Mouse (Mus musculus) embryonic fibroblast, embryonic 13.5 days (primary cell): ENCODE data around the gene Zfp382.

Experiments
- CTCF ChIP-seq: IDR thresholded peaks from 2 replicates; pipeline ENCODE4 v1.5.1; 2011; ENCODE audit warnings: mild to moderate bottlenecking, control low read depth, low read length, moderate library complexity, borderline replicate concordance; ENCODE audit not compliant: insufficient read depth
- POLR2A ChIP-seq: IDR thresholded peaks from 2 replicates; pipeline ENCODE4 v1.6.1; 2011; ENCODE audit warnings: low read depth, mild to moderate bottlenecking, control low read depth, low read length, moderate library complexity

DNA sequence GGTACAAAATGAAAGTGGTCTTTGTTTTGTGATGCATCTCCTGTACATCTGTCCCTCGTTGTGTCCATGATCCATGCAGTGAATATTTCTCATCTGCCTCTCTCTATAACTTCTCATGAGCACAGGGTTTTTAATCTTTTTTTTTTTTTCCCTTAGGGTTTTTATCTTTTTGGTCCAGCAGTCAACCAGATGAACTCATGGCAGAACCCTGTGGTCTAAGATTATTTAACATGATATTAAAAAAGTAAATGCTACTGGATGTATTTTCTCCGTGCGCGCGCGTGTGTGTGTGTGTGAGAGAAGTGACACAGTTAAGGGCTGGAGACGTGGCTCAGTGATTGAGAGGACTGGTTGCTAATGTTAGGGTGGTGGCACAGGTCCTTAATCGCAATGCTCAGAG, 8.2 kb downstream of the Zfp382 start:
- TF ChIP-seq CTCF (no peak), POLR2A (no peak)
